Mouse (Mus musculus) heart, embryonic 11.5 days (tissue): ENCODE measurements around the gene Pnpla3. TPM values are rescaled to one million over a fixed set of nuclear protein-coding genes. Genes with fewer than 3 reads are reported as not detected.

Experiments
- ATAC-seq: fragments of 200-750 bp; cut with Nextera tagmentation; replicated peaks from 2 replicates; pipeline ENCODE4 v1.8.0; 2017; ENCODE audit warnings: moderate library complexity; ENCODE audit not compliant: insufficient number of reproducible peaks, low FRiP score, low TSS enrichment
- H3K27ac ChIP-seq: fragments of 300-500 bp; sonication (generic); 2 replicates; pipeline ENCODE4 v1.5.1; 2014; ENCODE audit warnings: mild to moderate bottlenecking, low read depth, low read length
- H3K27me3 ChIP-seq: fragments of 300-500 bp; sonication (generic); 2 replicates; pipeline ENCODE4 v1.6.1; 2014; ENCODE audit warnings: mild to moderate bottlenecking, low read length, mixed read lengths; ENCODE audit not compliant: control insufficient read depth, insufficient read depth
- H3K36me3 ChIP-seq: fragments of 300-500 bp; sonication (generic); 2 replicates; pipeline ENCODE4 v1.6.1; 2014; ENCODE audit warnings: mild to moderate bottlenecking, low read length, moderate library complexity, mixed read lengths; ENCODE audit not compliant: control insufficient read depth, insufficient read depth
- H3K4me1 ChIP-seq: fragments of 300-500 bp; sonication (generic); 2 replicates; pipeline ENCODE4 v1.6.1; 2014; ENCODE audit warnings: low read length; ENCODE audit not compliant: control insufficient read depth, insufficient read depth
- H3K4me2 ChIP-seq: fragments of 300-500 bp; sonication (generic); 2 replicates; pipeline ENCODE4 v1.6.1; 2014; ENCODE audit warnings: mild to moderate bottlenecking, moderate library complexity
- H3K4me3 ChIP-seq: fragments of 300-500 bp; sonication (generic); 2 replicates; pipeline ENCODE4 v1.5.1; 2014; ENCODE audit warnings: low read depth, low read length
- H3K9ac ChIP-seq: fragments of 300-500 bp; sonication (generic); 2 replicates; pipeline ENCODE4 v1.6.1; 2014; ENCODE audit warnings: mild to moderate bottlenecking, low read depth, low read length, moderate library complexity
- H3K9me3 ChIP-seq: fragments of 300-500 bp; sonication (generic); replicated peaks from 2 replicates; pipeline ENCODE4 v1.6.1; 2016; ENCODE audit warnings: low read length; ENCODE audit not compliant: control insufficient read depth
- WGBS: fragments of 180-500 bp; shearing (Covaris S2); extraction: QIAGEN DNeasy Blood & Tissue Kit; methylation state at CpG from one replicate; pipeline ENCODE4 v1.1.7; 2014; ENCODE audit not compliant: insufficient replicate concordance; 5-methylcytosine and 5-hydroxymethylcytosine counted together
- polyA plus RNA-seq: library from polyadenylated mRNA; unstranded; fragments of >200 nt; fragmentation: Nextera tagmentation; extraction: Ambion mirVana; gene quantifications from 2 replicates; pipeline ENCODE4 v1.2.1, GENCODE M21; 2014

Pnpla3 gene
- polyA plus RNA-seq, 1 experiment from 2014 or later = 0.97 TPM

GRCm38 (mm10) chr15:84131971-84132370 is 35.7 kb upstream of the Pnpla3 start:
- Histone ChIP-seq H3K4me3 (no peak overlapping the region), H3K4me1 (no peaks in the 10 kb centered on the region), H3K36me3 (no peaks in the 10 kb centered on the region), H3K27ac (no peak overlapping the region), H3K9me3 (peaks cover 2% of the 10 kb centered on the region; the same call in 1 of the 2 replicates), H3K4me2 (no peak overlapping the region), H3K9ac (no peak overlapping the region), H3K27me3 (0 out of 2 replicates have a peak, but pooled peaks cover 2% of the 10 kb centered on the region)
- WGBS = 84% methylated on average over 7 of the region's 7 CpGs
- no peak for ATAC-seq

DNA sequence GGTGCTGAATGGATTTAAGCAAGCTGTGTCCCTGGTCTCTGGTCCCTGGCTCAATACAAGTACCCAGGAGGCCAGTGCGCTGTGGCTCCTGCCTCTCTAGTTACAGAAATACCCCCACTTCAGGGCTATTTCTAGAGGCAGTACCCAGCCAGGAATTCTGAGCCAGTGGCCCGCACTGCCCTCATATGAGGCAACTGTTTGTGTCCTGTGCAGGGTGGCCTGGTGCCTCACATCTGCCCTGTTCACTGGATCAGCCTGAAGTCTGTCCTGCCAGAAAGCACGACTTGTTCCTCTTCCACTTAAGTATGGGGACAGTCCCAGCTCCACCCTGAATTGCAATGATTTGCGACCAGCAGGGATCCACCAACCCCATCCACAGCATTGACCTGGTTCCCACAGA is 34.2 kb upstream of the Pnpla3 start:
- H3K27me3 ChIP-seq = no peaks in the 10 kb centered on the region
- H3K27ac ChIP-seq = no peak overlapping the region
- no peak for ATAC-seq
- H3K9me3 ChIP-seq = peaks cover 2% of the 10 kb centered on the region; the same call in 1 of the 2 replicates
- no peaks in the 10 kb centered on the region for H3K36me3 ChIP-seq
- H3K4me3 ChIP-seq = no peak overlapping the region
- WGBS = 48% methylated on average over 4 of the region's 4 CpGs
- no peak overlapping the region for H3K4me2 ChIP-seq
- H3K9ac ChIP-seq = no peak overlapping the region
- H3K4me1 ChIP-seq = no peaks in the 10 kb centered on the region

- no peak for ATAC-seq
- WGBS = 82% methylated on average over 5 of the region's 5 CpGs
These were observed 32.2 kb upstream of the Pnpla3 start for GRCm38 (mm10) chr15:84135472-84135871.

GRCm38 (mm10) chr15:84136473-84137415 is 30.9 kb upstream of the Pnpla3 start:
- H3K9me3 ChIP-seq = peaks cover 2% of the 10 kb centered on the region; the same call in 1 of the 2 replicates
- H3K4me3 ChIP-seq = no peak overlapping the region
- H3K4me2 ChIP-seq = no peak overlapping the region
- no peaks in the 10 kb centered on the region for H3K27me3 ChIP-seq
- no peak for ATAC-seq
- 37% methylated on average over 12 of the region's 12 CpGs for WGBS
- H3K27ac ChIP-seq = no peak overlapping the region
- H3K9ac ChIP-seq = no peak overlapping the region
- no peaks in the 10 kb centered on the region for H3K4me1 ChIP-seq
- no peaks in the 10 kb centered on the region for H3K36me3 ChIP-seq

More at GRCm38 (mm10) chr15:84135472-84135871, 32.2 kb upstream of the Pnpla3 start:
- Histone ChIP-seq H3K9ac (no peak overlapping the region), H3K9me3 (peaks cover 2% of the 10 kb centered on the region; the same call in 1 of the 2 replicates), H3K4me3 (no peak overlapping the region), H3K4me1 (no peaks in the 10 kb centered on the region), H3K27me3 (no peaks in the 10 kb centered on the region), H3K27ac (no peak overlapping the region), H3K4me2 (no peak overlapping the region), H3K36me3 (no peaks in the 10 kb centered on the region)

DNA sequence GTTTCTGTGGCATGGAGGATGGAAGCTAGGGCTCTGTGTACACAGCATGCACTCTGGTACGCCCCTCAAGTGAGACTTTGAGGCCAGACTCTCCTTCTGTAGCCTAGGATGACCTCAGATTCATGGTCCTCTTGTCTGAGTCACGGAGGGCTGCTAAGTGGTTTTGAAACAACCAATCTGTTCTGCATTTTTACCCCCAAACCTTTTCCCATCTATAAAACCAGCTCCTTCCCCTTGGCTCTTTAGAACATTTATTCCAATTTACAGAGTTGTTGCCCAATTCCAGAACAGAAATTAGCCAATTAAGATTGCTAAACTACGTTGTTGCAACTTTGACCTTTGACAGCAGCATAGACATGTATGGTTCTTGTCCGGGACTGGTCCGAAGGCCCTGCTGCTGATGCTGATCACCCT is 28.0 kb upstream of the Pnpla3 start:
- Histone ChIP-seq H3K9ac (no peak overlapping the region), H3K36me3 (no peaks in the 10 kb centered on the region), H3K4me3 (no peak overlapping the region), H3K4me2 (no peak overlapping the region), H3K27me3 (no peaks in the 10 kb centered on the region), H3K4me1 (no peaks in the 10 kb centered on the region), H3K9me3 (peaks cover 2% of the 10 kb centered on the region; the same call in 1 of the 2 replicates), H3K27ac (no peak overlapping the region)
- WGBS = 81% methylated on average over 5 of the region's 5 CpGs
- ATAC-seq = no peak

- 55% methylated on average over 3 of the region's 3 CpGs for WGBS
- no peak for ATAC-seq
- peaks cover 2% of the 10 kb centered on the region; the same call in 1 of the 2 replicates for H3K9me3 ChIP-seq
- no peak overlapping the region for H3K4me3 ChIP-seq
- no peak overlapping the region for H3K27ac ChIP-seq
- H3K36me3 ChIP-seq = no peaks in the 10 kb centered on the region
- no peak overlapping the region for H3K4me2 ChIP-seq
- no peak overlapping the region for H3K9ac ChIP-seq
- no peaks in the 10 kb centered on the region for H3K4me1 ChIP-seq
- no peaks in the 10 kb centered on the region for H3K27me3 ChIP-seq
These were observed 27.5 kb upstream of the Pnpla3 start for GRCm38 (mm10) chr15:84140109-84140508.

- no peak for ATAC-seq
- 72% methylated on average over 5 of the region's 5 CpGs for WGBS
- no peaks in the 10 kb centered on the region for H3K4me1 ChIP-seq
These were observed 26.7 kb upstream of the Pnpla3 start for GRCm38 (mm10) chr15:84140929-84141328.

DNA sequence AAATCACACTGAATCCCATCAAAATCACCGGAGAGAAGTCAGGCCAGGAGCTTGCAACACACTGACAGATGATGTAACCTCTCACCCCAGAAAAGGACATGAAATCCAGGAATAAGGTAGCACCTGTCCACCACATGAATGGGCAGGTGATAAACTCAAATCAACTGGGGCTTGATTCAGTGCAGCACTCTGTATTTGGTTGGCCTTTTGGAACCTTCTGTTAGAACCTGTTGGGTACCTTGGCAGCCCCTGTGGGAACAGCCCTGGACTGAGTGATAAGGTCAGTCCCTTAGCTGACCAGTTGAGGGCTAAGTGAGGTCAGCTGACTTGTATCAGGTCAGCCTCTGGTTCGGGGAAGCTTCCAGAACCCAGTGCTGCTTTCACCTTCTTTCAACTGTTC is 11.5 kb upstream of the Pnpla3 start:
- H3K27ac ChIP-seq = no peak overlapping the region
- no peak overlapping the region for H3K4me3 ChIP-seq
- H3K4me2 ChIP-seq = no peak overlapping the region
- no peaks in the 10 kb centered on the region for H3K27me3 ChIP-seq
- H3K4me1 ChIP-seq = no peaks in the 10 kb centered on the region
- no peaks in the 10 kb centered on the region for H3K9me3 ChIP-seq
- no peak overlapping the region for H3K9ac ChIP-seq
- ATAC-seq = no peak
- H3K36me3 ChIP-seq = no peaks in the 10 kb centered on the region
- WGBS = 75% methylated on average over 2 of the region's 2 CpGs

More at GRCm38 (mm10) chr15:84140929-84141328, 26.7 kb upstream of the Pnpla3 start:
- H3K4me2 ChIP-seq = no peak overlapping the region
- no peak overlapping the region for H3K27ac ChIP-seq
- H3K9me3 ChIP-seq = no peaks in the 10 kb centered on the region
- no peaks in the 10 kb centered on the region for H3K36me3 ChIP-seq
- no peak overlapping the region for H3K9ac ChIP-seq
- no peak overlapping the region for H3K4me3 ChIP-seq
- H3K27me3 ChIP-seq = no peaks in the 10 kb centered on the region
